Mouse (Mus musculus) stomach, embryonic 16.5 days (tissue): Measurements from ENCODE around the gene Cnksr1. TPM values are rescaled to one million over a fixed set of nuclear protein-coding genes. Genes with fewer than 3 reads are reported as not detected.
A peak's percentile ranks its signal among the peaks of the same experiment; 100 is the strongest.

Source experiments
- ATAC-seq: fragments of 200-750 bp; cut with Nextera tagmentation; 2 replicates; pipeline ENCODE4 v1.8.0; 2017; ENCODE audit warnings: moderate number of reproducible peaks, moderate TSS enrichment; ENCODE audit not compliant: insufficient read depth, low FRiP score
- H3K27ac ChIP-seq: fragments of 300-500 bp; sonication (generic); 2 replicates; pipeline ENCODE4 v1.5.1; 2014; ENCODE audit warnings: low read length
- H3K27me3 ChIP-seq: fragments of 300-500 bp; sonication (generic); 2 replicates; pipeline ENCODE4 v1.6.1; 2014; ENCODE audit warnings: low read length, control low read depth, mixed read lengths; ENCODE audit not compliant: control insufficient read depth, insufficient read depth
- H3K36me3 ChIP-seq: fragments of 300-500 bp; sonication (generic); 2 replicates; pipeline ENCODE4 v1.6.1; 2014; ENCODE audit warnings: low read length; ENCODE audit not compliant: control insufficient read depth, insufficient read depth
- H3K4me1 ChIP-seq: fragments of 300-500 bp; sonication (generic); 2 replicates; pipeline ENCODE4 v1.6.1; 2014; ENCODE audit warnings: low read length, control low read depth, mixed read lengths; ENCODE audit not compliant: control insufficient read depth, insufficient read depth
- H3K4me2 ChIP-seq: fragments of 300-500 bp; sonication (generic); 2 replicates; pipeline ENCODE4 v1.6.1; 2014; ENCODE audit warnings: low read depth, low read length, mixed read lengths
- H3K4me3 ChIP-seq: fragments of 300-500 bp; sonication (generic); replicated peaks from 2 replicates; pipeline ENCODE4 v1.5.1; 2014; ENCODE audit warnings: mild to moderate bottlenecking, low read length
- H3K9ac ChIP-seq: fragments of 300-500 bp; sonication (generic); 2 replicates; pipeline ENCODE4 v1.6.1; 2014; ENCODE audit warnings: low read length
- H3K9me3 ChIP-seq: fragments of 300-500 bp; sonication (generic); replicated peaks from 2 replicates; pipeline ENCODE4 v1.6.1; 2016; ENCODE audit warnings: low read length, control low read depth; ENCODE audit not compliant: control insufficient read depth
- WGBS: fragments of 180-500 bp; shearing (Covaris S2); extraction: QIAGEN DNeasy Blood & Tissue Kit; methylation state at CpG from one replicate; pipeline ENCODE4 v1.1.7; 2014; 5-methylcytosine and 5-hydroxymethylcytosine counted together
- polyA plus RNA-seq: library from polyadenylated mRNA; unstranded; fragments of >200 nt; fragmentation: Nextera tagmentation; extraction: Ambion mirVana; gene quantifications from 2 replicates; pipeline ENCODE4 v1.2.1, GENCODE M21; 2015

Gene Cnksr1
- polyA plus RNA-seq, 1 experiment from 2014 or later, result 10.7 TPM

- Histone ChIP-seq H3K9ac (no peak overlapping the region), H3K27ac (no peak overlapping the region), H3K4me1 (peaks cover 8% of the 10 kb centered on the region; the same call in 1 of the 2 replicates), H3K4me3 (no peak overlapping the region), H3K36me3 (no peaks in the 10 kb centered on the region), H3K4me2 (no peak overlapping the region), H3K9me3 (no peaks in the 10 kb centered on the region), H3K27me3 (no peaks in the 10 kb centered on the region)
- ATAC-seq, result peak; percentile 45; the same call in 1 of the 2 replicates
Observed at GRCm38 (mm10) chr4:134181825-134182224, 56.4 kb downstream of the Cnksr1 start.

DNA sequence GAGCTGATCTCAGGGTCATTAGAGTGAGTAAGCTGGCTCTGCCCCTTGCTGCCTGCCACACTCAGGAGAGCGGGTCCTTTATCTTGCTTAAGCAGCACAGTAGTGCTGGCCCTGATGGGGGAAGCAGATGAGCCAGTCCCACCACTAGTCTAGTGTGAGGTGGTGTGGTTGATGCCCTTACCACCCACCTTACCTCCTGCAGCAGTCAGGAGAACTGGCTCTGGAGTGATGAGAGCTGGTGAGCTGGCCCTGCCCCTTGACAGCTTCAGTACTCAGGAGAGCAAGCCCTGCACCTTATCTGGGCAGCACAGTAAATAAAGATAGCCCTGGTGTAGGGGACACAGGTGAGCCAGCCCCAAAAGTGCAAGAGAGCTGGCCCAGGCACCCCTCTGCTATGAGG is 57.1 kb downstream of the Cnksr1 start:
- no peak overlapping the region for H3K9ac ChIP-seq
- H3K4me3 ChIP-seq, result no peak overlapping the region
- H3K27me3 ChIP-seq, result no peaks in the 10 kb centered on the region
- WGBS, result 95% methylated on average over 1 of the region's 1 CpGs
- H3K27ac ChIP-seq, result no peak overlapping the region
- peak; percentile 56; the same call in 1 of the 2 replicates for ATAC-seq
- H3K9me3 ChIP-seq, result no peaks in the 10 kb centered on the region
- H3K36me3 ChIP-seq, result no peaks in the 10 kb centered on the region
- peaks cover 5% of the 10 kb centered on the region; the same call in 1 of the 2 replicates for H3K4me1 ChIP-seq
- no peak overlapping the region for H3K4me2 ChIP-seq

Other genes starting within 250 kb of the Cnksr1 start
- gene Dhdds, start 237.5 kb downstream of the Cnksr1 start, polyA plus RNA-seq, result 43.0 and 45.8 TPM in 2 replicates
- gene Lin28a, start 219.6 kb downstream of the Cnksr1 start, polyA plus RNA-seq, result 0.13 and 0.22 TPM in 2 replicates
- not detected in 2 replicates for gene Zfp683, start 184.6 kb downstream of the Cnksr1 start, polyA plus RNA-seq
- 19.3 and 26.8 TPM in 2 replicates for gene Crybg2, start 177.6 kb downstream of the Cnksr1 start, polyA plus RNA-seq
- gene Cd52, start 143.3 kb downstream of the Cnksr1 start, polyA plus RNA-seq, result 25.8 and 44.2 TPM in 2 replicates
- 6.4 and 7.0 TPM in 2 replicates for gene Ubxn11, start 135.8 kb downstream of the Cnksr1 start, polyA plus RNA-seq
- gene Sh3bgrl3, start 109.6 kb downstream of the Cnksr1 start, polyA plus RNA-seq, result 397 and 438 TPM in 2 replicates
- gene Cep85, start 51.3 kb downstream of the Cnksr1 start, polyA plus RNA-seq, result 110 and 113 TPM in 2 replicates
- gene Gm7534, start 35.4 kb downstream of the Cnksr1 start, polyA plus RNA-seq, result not detected in 2 replicates
- 0.30 and 0.55 TPM in 2 replicates for gene Catsper4, start 11.0 kb downstream of the Cnksr1 start, polyA plus RNA-seq
- gene E130218I03Rik, start 5.3 kb upstream of the Cnksr1 start, polyA plus RNA-seq, result 0.26 and 0.45 TPM in 2 replicates
- gene Zfp593, start 7.2 kb upstream of the Cnksr1 start, polyA plus RNA-seq, result 12.9 and 13.0 TPM in 2 replicates
- gene Gm30191, start 8.5 kb upstream of the Cnksr1 start, polyA plus RNA-seq, result not detected in 2 replicates
- gene Grrp1, start 15.7 kb upstream of the Cnksr1 start, polyA plus RNA-seq, result 3.2 and 3.5 TPM in 2 replicates
- 17.7 and 19.0 TPM in 2 replicates for gene Pdik1l, start 49.5 kb upstream of the Cnksr1 start, polyA plus RNA-seq
- gene Trim63, start 76.7 kb upstream of the Cnksr1 start, polyA plus RNA-seq, result 0.37 and 1.4 TPM in 2 replicates
- gene Slc30a2, start 104.8 kb upstream of the Cnksr1 start, polyA plus RNA-seq, result 0.91 and 1.1 TPM in 2 replicates
- 1.7 and 2.1 TPM in 2 replicates for gene Extl1, start 145.5 kb upstream of the Cnksr1 start, polyA plus RNA-seq
- 24.7 and 24.8 TPM in 2 replicates for gene Pafah2, start 157.9 kb upstream of the Cnksr1 start, polyA plus RNA-seq
- 1,080 and 1,153 TPM in 2 replicates for gene Stmn1, start 229.9 kb upstream of the Cnksr1 start, polyA plus RNA-seq